Comparison of ENCODE assay signal across 8 mouse cellular contexts in the genomic region with DNA sequence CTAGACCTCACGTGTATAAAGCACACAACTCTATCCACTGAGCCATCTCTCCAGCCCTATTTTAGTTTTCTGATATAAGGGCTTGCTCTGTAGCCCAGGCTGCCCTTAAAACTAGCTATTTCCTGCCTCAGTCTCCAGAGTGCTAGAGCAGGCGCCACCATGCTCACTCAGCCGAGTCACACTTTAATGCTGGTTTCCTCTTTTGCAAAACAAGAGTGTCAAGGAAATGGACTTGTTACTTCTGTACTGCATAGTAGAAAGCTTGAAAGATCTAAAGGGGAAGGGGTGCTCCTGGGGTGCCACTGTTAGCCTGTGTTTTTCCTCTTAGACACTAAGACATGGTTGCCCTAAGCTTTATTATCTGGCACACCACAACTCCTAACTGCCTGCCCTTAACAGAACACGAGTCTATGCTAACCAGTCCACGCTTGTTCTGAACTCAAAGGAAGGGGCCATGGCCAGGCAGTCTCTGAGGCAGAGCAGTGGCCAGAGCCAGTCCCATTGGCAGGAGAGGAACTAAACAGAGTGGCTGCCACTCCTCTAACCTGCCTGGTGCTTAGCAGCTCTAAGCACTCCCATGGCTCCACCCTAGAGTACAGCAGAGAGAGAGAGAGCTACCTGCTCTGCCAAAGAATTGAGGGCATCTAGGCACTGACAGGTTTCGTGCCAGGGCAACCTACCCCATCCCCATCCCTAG. TPM values are rescaled to one million over a fixed set of nuclear protein-coding genes. Genes with fewer than 3 reads are reported as not detected.
DNase-seq lines count a peak whose midpoint lies in the region; ATAC-seq and TF ChIP-seq lines count a peak whose summit lies in the region.

No protein-coding gene starts in this region.

- H3K27me3 ChIP-seq in cerebellum, adult 2 months (ENCODE audit: control insufficient read depth, insufficient read depth, low read length), result no peaks in the 10 kb centered on the region
- no peaks in the 10 kb centered on the region for H3K27me3 ChIP-seq in midbrain, embryonic 11.5 days (ENCODE audit: control insufficient read depth, insufficient read depth, low read length)
- H3K27me3 ChIP-seq in midbrain, embryonic 15.5 days (replicated peaks), result no peaks in the 10 kb centered on the region
- H3K27me3 ChIP-seq in lung, embryonic 15.5 days, result no peaks in the 10 kb centered on the region

- no peak overlapping the region for H3K4me2 ChIP-seq in midbrain, embryonic 11.5 days
- H3K4me2 ChIP-seq in midbrain, embryonic 15.5 days, result no peak overlapping the region
- no peak overlapping the region for H3K4me2 ChIP-seq in lung, embryonic 15.5 days

- 0 out of 2 replicates have a peak, but pooled peaks cover 2% of the 10 kb centered on the region for H3K36me3 ChIP-seq in midbrain, embryonic 11.5 days (ENCODE audit: control insufficient read depth, insufficient read depth, low read length)
- H3K36me3 ChIP-seq in midbrain, embryonic 15.5 days (replicated peaks), result no peaks in the 10 kb centered on the region; the same call in 1 of the 2 replicates
- no peaks in the 10 kb centered on the region for H3K36me3 ChIP-seq in lung, embryonic 15.5 days

- DNase-seq in cerebellum, adult 2 months, result no peak
- no peak for DNase-seq in cerebellum, adult 9-10 months
- DNase-seq in midbrain, embryonic 11.5 days (ENCODE audit: low spot score, missing footprints), result peak; percentile 31
- peak; percentile 28 to 32 for DNase-seq in thymus, postnatal 10 days (ENCODE audit: low spot score in 2 of 2)
- no peak for DNase-seq in adrenal gland, postnatal 36 days
- DNase-seq in frontal cortex, adult 2 months (ENCODE audit: extremely low spot score in 1 of 2, low spot score in 1 of 2), result no peak

- peaks cover 80% of the 10 kb centered on the region for H3K4me1 ChIP-seq in cerebellum, adult 2 months (ENCODE audit: control insufficient read depth, insufficient read depth, low read length)
- H3K4me1 ChIP-seq in midbrain, embryonic 11.5 days (ENCODE audit: control insufficient read depth, insufficient read depth, low read length), result peaks cover 23% of the 10 kb centered on the region
- H3K4me1 ChIP-seq in midbrain, embryonic 15.5 days, result peaks cover 46% of the 10 kb centered on the region
- peaks cover 54% of the 10 kb centered on the region for H3K4me1 ChIP-seq in lung, embryonic 15.5 days

- no peak for TF ChIP-seq POLR2A in cerebellum, adult 2 months (IDR thresholded peaks at IDR 0.05; ENCODE audit: borderline replicate concordance, insufficient read depth, low read length)

- no peaks in the 10 kb centered on the region for H3K9me3 ChIP-seq in midbrain, embryonic 11.5 days (ENCODE audit: control insufficient read depth, low read length)
- no peaks in the 10 kb centered on the region for H3K9me3 ChIP-seq in midbrain, embryonic 15.5 days
- H3K9me3 ChIP-seq in lung, embryonic 15.5 days, result no peaks in the 10 kb centered on the region

- WGBS in cerebellum, adult 2 months, result 32% methylated on average over 6 of the region's 6 CpGs
- whole genome bisulfite sequencing in midbrain, embryonic 11.5 days, result 81% methylated on average over 6 of the region's 6 CpGs
- WGBS in midbrain, embryonic 15.5 days, result 85% methylated on average over 6 of the region's 6 CpGs
- WGBS in lung, embryonic 15.5 days, result 72% methylated on average over 6 of the region's 6 CpGs

- TF ChIP-seq CTCF in cerebellum, adult 2 months (IDR thresholded peaks at IDR 0.05; ENCODE audit: borderline replicate concordance, insufficient read depth, low read depth, low read length), result no peak

- 0 out of 2 replicates have a peak overlapping the region, but pooled peaks have one; percentile 9 for H3K9ac ChIP-seq in midbrain, embryonic 11.5 days (ENCODE audit: low read length)
- H3K9ac ChIP-seq in midbrain, embryonic 15.5 days, result no peak overlapping the region
- no peak overlapping the region for H3K9ac ChIP-seq in lung, embryonic 15.5 days

- ATAC-seq in midbrain, embryonic 11.5 days (ENCODE audit: low FRiP score), result no peak
- ATAC-seq in midbrain, embryonic 15.5 days (replicated peaks), result no peak
- no peak for ATAC-seq in lung, embryonic 15.5 days (ENCODE audit: borderline replicate concordance, extremely low read depth, low FRiP score, low TSS enrichment)

- peak overlapping the region; percentile 42 for H3K27ac ChIP-seq in cerebellum, adult 2 months (ENCODE audit: insufficient read depth, low read length)
- H3K27ac ChIP-seq in midbrain, embryonic 11.5 days (ENCODE audit: low read depth, low read length), result no peak overlapping the region
- no peak overlapping the region for H3K27ac ChIP-seq in midbrain, embryonic 15.5 days
- H3K27ac ChIP-seq in lung, embryonic 15.5 days, result peak overlapping the region; percentile 41

- H3K4me3 ChIP-seq in cerebellum, adult 2 months (replicated peaks; ENCODE audit: insufficient read depth, low read depth, low read length), result no peak overlapping the region
- no peak overlapping the region for H3K4me3 ChIP-seq in midbrain, embryonic 11.5 days (ENCODE audit: low read depth, low read length)
- no peak overlapping the region for H3K4me3 ChIP-seq in midbrain, embryonic 15.5 days
- no peak overlapping the region for H3K4me3 ChIP-seq in lung, embryonic 15.5 days

RNA-seq across cellular contexts. Expression of a gene that starts 6.3 kb away (rescaled TPM):
- 226 and 239 TPM in 2 replicates for polyA plus RNA-seq in cerebellum, adult 2 months (2012; rRNA removed)
- 13.2 and 16.5 TPM in 2 replicates for polyA plus RNA-seq in midbrain, embryonic 11.5 days (2014; fragmentation: Nextera tagmentation; extraction: Ambion mirVana)
- 28.2 and 29.6 TPM in 2 replicates for polyA plus RNA-seq in midbrain, embryonic 15.5 days (2015; fragmentation: Nextera tagmentation; extraction: Ambion mirVana)
- polyA plus RNA-seq in lung, embryonic 15.5 days (2015; fragmentation: Nextera tagmentation; extraction: Ambion mirVana), result 16.2 and 16.7 TPM in 2 replicates
- total RNA-seq in adrenal gland, postnatal 36 days (2021), result 10 to 100 TPM; 48.1 to 53.1 TPM
- 183 and 199 TPM in 2 replicates for polyA plus RNA-seq in frontal cortex, adult 2 months (2012; rRNA removed)

RNA-seq across cellular contexts. Expression of a gene that starts 16.8 kb away (rescaled TPM):
- 74.3 and 76.1 TPM in 2 replicates for polyA plus RNA-seq in cerebellum, adult 2 months (2012; rRNA removed)
- polyA plus RNA-seq in midbrain, embryonic 11.5 days (2014; fragmentation: Nextera tagmentation; extraction: Ambion mirVana), result 8.5 and 8.8 TPM in 2 replicates
- 53.9 and 57.1 TPM in 2 replicates for polyA plus RNA-seq in midbrain, embryonic 15.5 days (2015; fragmentation: Nextera tagmentation; extraction: Ambion mirVana)
- 3.3 and 4.2 TPM in 2 replicates for polyA plus RNA-seq in lung, embryonic 15.5 days (2015; fragmentation: Nextera tagmentation; extraction: Ambion mirVana)
- total RNA-seq in adrenal gland, postnatal 36 days (2021), result 1 to 10 TPM; 2.4 to 2.8 TPM
- polyA plus RNA-seq in frontal cortex, adult 2 months (2012; rRNA removed), result 73.1 and 77.0 TPM in 2 replicates

RNA-seq across cellular contexts. Expression of a gene that starts 30.7 kb away (rescaled TPM):
- polyA plus RNA-seq in cerebellum, adult 2 months (2012; rRNA removed), result 139 and 151 TPM in 2 replicates
- polyA plus RNA-seq in midbrain, embryonic 11.5 days (2014; fragmentation: Nextera tagmentation; extraction: Ambion mirVana), result 2.1 and 2.3 TPM in 2 replicates
- 12.2 and 16.2 TPM in 2 replicates for polyA plus RNA-seq in midbrain, embryonic 15.5 days (2015; fragmentation: Nextera tagmentation; extraction: Ambion mirVana)
- polyA plus RNA-seq in lung, embryonic 15.5 days (2015; fragmentation: Nextera tagmentation; extraction: Ambion mirVana), result 15.2 and 16.9 TPM in 2 replicates
- total RNA-seq in adrenal gland, postnatal 36 days (2021), result 10 to 100 TPM; 28.1 to 30.1 TPM
- polyA plus RNA-seq in frontal cortex, adult 2 months (2012; rRNA removed), result 98.6 and 106 TPM in 2 replicates

Comparison
In these comparisons a context has a peak if more than half of its experiments do, and no peak if none do; other contexts are left out.
1. DNase-seq: peak in midbrain, embryonic 11.5 days (single experiment) and thymus, postnatal 10 days (2 of 2); none in cerebellum, adult 2 months (0 of 2), cerebellum, adult 9-10 months (single experiment), adrenal gland, postnatal 36 days (0 of 2) and frontal cortex, adult 2 months (0 of 2).
2. H3K27ac ChIP-seq: peak in cerebellum, adult 2 months (single experiment) and lung, embryonic 15.5 days (single experiment); none in midbrain, embryonic 11.5 days (single experiment) and midbrain, embryonic 15.5 days (single experiment).